Mouse (Mus musculus): ENCODE results near the gene Zfp62. TPM values are rescaled to one million over a fixed set of nuclear protein-coding genes. Genes with fewer than 3 reads are reported as not detected.

Gene Zfp62
- polyA plus RNA-seq, 1 experiment from 2014 or later, result 28.7 TPM

Other genes starting within 250 kb of the Zfp62 start
- gene Olfr56, start 224.4 kb upstream of the Zfp62 start, polyA plus RNA-seq (2016; fragmentation: Nextera tagmentation; extraction: Ambion mirVana), result not detected in 2 replicates
- 0.04 and 0.10 TPM in 2 replicates for gene 9930111J21Rik1, start 223.9 kb upstream of the Zfp62 start, polyA plus RNA-seq (2016; fragmentation: Nextera tagmentation; extraction: Ambion mirVana)
- not detected in 2 replicates for gene Gm12185, start 211.1 kb upstream of the Zfp62 start, polyA plus RNA-seq (2016; fragmentation: Nextera tagmentation; extraction: Ambion mirVana)
- gene Tgtp1, start 209.1 kb upstream of the Zfp62 start, polyA plus RNA-seq (2016; fragmentation: Nextera tagmentation; extraction: Ambion mirVana), result not detected in 2 replicates
- gene 9930111J21Rik2, start 152.1 kb upstream of the Zfp62 start, polyA plus RNA-seq (2016; fragmentation: Nextera tagmentation; extraction: Ambion mirVana), result 0.09 and 0.17 TPM in 2 replicates
- not detected in 2 replicates for gene Tgtp2, start 139.1 kb upstream of the Zfp62 start, polyA plus RNA-seq (2016; fragmentation: Nextera tagmentation; extraction: Ambion mirVana)
- 0.39 and 0.73 TPM in 2 replicates for gene Ifi47, start 126.7 kb upstream of the Zfp62 start, polyA plus RNA-seq (2016; fragmentation: Nextera tagmentation; extraction: Ambion mirVana)
- not detected in 2 replicates for gene Olfr1396, start 88.4 kb upstream of the Zfp62 start, polyA plus RNA-seq (2016; fragmentation: Nextera tagmentation; extraction: Ambion mirVana)
- gene Olfr1395, start 61.0 kb upstream of the Zfp62 start, polyA plus RNA-seq (2016; fragmentation: Nextera tagmentation; extraction: Ambion mirVana), result not detected in 2 replicates
- not detected in 2 replicates for gene Olfr1394, start 48.9 kb upstream of the Zfp62 start, polyA plus RNA-seq (2016; fragmentation: Nextera tagmentation; extraction: Ambion mirVana)
- 0.22 TPM in 1 of 2 replicates, not detected in the other for gene Btnl9, start 16.1 kb upstream of the Zfp62 start, polyA plus RNA-seq (2016; fragmentation: Nextera tagmentation; extraction: Ambion mirVana)
- gene Mgat1, start 40.9 kb downstream of the Zfp62 start, polyA plus RNA-seq (2016; fragmentation: Nextera tagmentation; extraction: Ambion mirVana), result 39.9 and 43.2 TPM in 2 replicates
- not detected in 2 replicates for gene Olfr1393, start 75.0 kb downstream of the Zfp62 start, polyA plus RNA-seq (2016; fragmentation: Nextera tagmentation; extraction: Ambion mirVana)
- 0.10 TPM in 1 of 2 replicates, not detected in the other for gene Olfr1392, start 82.0 kb downstream of the Zfp62 start, polyA plus RNA-seq (2016; fragmentation: Nextera tagmentation; extraction: Ambion mirVana)
- gene Olfr10, start 101.4 kb downstream of the Zfp62 start, polyA plus RNA-seq (2016; fragmentation: Nextera tagmentation; extraction: Ambion mirVana), result not detected in 2 replicates
- gene Olfr1391, start 119.5 kb downstream of the Zfp62 start, polyA plus RNA-seq (2016; fragmentation: Nextera tagmentation; extraction: Ambion mirVana), result not detected in 2 replicates
- gene Olfr1390, start 131.9 kb downstream of the Zfp62 start, polyA plus RNA-seq (2016; fragmentation: Nextera tagmentation; extraction: Ambion mirVana), result not detected in 2 replicates
- not detected in 2 replicates for gene Olfr1389, start 219.8 kb downstream of the Zfp62 start, polyA plus RNA-seq (2016; fragmentation: Nextera tagmentation; extraction: Ambion mirVana)
- 0.05 and 0.16 TPM in 2 replicates for gene Olfr1388, start 233.3 kb downstream of the Zfp62 start, polyA plus RNA-seq (2016; fragmentation: Nextera tagmentation; extraction: Ambion mirVana)

All from hindbrain, embryonic 10.5 days (tissue).